Mouse (Mus musculus) midbrain, embryonic 13.5 days (tissue): ENCODE results near the gene Trim41. TPM values are rescaled to one million over a fixed set of nuclear protein-coding genes. Genes with fewer than 3 reads are reported as not detected.
A peak's percentile ranks its signal among the peaks of the same experiment; 100 is the strongest.
"Not testable (repeated sequence)": the region's sequence is repeated elsewhere in the genome, so short reads cannot be mapped to it uniquely, and the experiment has no call there.

Experiments
- ATAC-seq: fragments of 200-750 bp; cut with Nextera tagmentation; 2 replicates; pipeline ENCODE4 v1.8.0; 2017; ENCODE audit warnings: mild to moderate bottlenecking, moderate TSS enrichment, moderate library complexity
- H3K27ac ChIP-seq: fragments of 300-500 bp; sonication (generic); 2 replicates; pipeline ENCODE4 v1.5.1; 2015; ENCODE audit warnings: inconsistent platforms, mild to moderate bottlenecking, moderate library complexity
- H3K27me3 ChIP-seq: fragments of 300-500 bp; sonication (generic); 2 replicates; pipeline ENCODE4 v1.6.1; 2015; ENCODE audit warnings: mild to moderate bottlenecking, inconsistent platforms
- H3K36me3 ChIP-seq: fragments of 300-500 bp; sonication (generic); 2 replicates; pipeline ENCODE4 v1.6.1; 2015; ENCODE audit warnings: mild to moderate bottlenecking, inconsistent platforms
- H3K4me1 ChIP-seq: fragments of 300-500 bp; sonication (generic); replicated peaks from 2 replicates; pipeline ENCODE4 v1.6.1; 2015; ENCODE audit warnings: inconsistent platforms
- H3K4me2 ChIP-seq: fragments of 300-500 bp; sonication (generic); replicated peaks from 2 replicates; pipeline ENCODE4 v1.6.1; 2015; ENCODE audit warnings: moderate library complexity, mild to moderate bottlenecking, inconsistent platforms
- H3K4me3 ChIP-seq: fragments of 300-500 bp; sonication (generic); replicated peaks from 2 replicates; pipeline ENCODE4 v1.5.1; 2015; ENCODE audit warnings: mild to moderate bottlenecking, inconsistent platforms
- H3K9ac ChIP-seq: fragments of 300-500 bp; sonication (generic); replicated peaks from 2 replicates; pipeline ENCODE4 v1.6.1; 2015; ENCODE audit warnings: mild to moderate bottlenecking, inconsistent platforms
- H3K9me3 ChIP-seq: fragments of 300-500 bp; sonication (generic); 2 replicates; pipeline ENCODE4 v1.6.1; 2016; ENCODE audit warnings: mild to moderate bottlenecking, inconsistent platforms
- WGBS: fragments of 180-500 bp; shearing (Covaris S2); methylation state at CpG from one replicate; pipeline ENCODE4 v1.1.7; 2015; 5-methylcytosine and 5-hydroxymethylcytosine counted together
- polyA plus RNA-seq: library from polyadenylated mRNA; unstranded; fragments of >200 nt; fragmentation: Nextera tagmentation; extraction: Ambion mirVana; gene quantifications from 2 replicates; pipeline ENCODE4 v1.2.1, GENCODE M21; 2015

Trim41 gene
- polyA plus RNA-seq, 1 experiment from 2014 or later: 7.0 TPM

GRCm38 (mm10) chr11:48821299-48821698 is 4.1 kb upstream of the Trim41 start:
- not testable (repeated sequence) for H3K9ac ChIP-seq, ATAC-seq, H3K36me3 ChIP-seq, H3K4me3 ChIP-seq, H3K4me2 ChIP-seq, H3K27ac ChIP-seq, H3K9me3 ChIP-seq
- Histone ChIP-seq H3K27me3 (peaks cover 29% of the 10 kb centered on the region), H3K4me1 (peaks cover 16% of the 10 kb centered on the region)
- 84% methylated on average over 14 of the region's 14 CpGs for whole genome bisulfite sequencing

- H3K9me3 ChIP-seq: no peaks in the 10 kb centered on the region
- ATAC-seq: no peak
- peaks cover 29% of the 10 kb centered on the region for H3K27me3 ChIP-seq
- no peak overlapping the region for H3K27ac ChIP-seq
- no peak overlapping the region for H3K9ac ChIP-seq
- H3K4me2 ChIP-seq: no peak overlapping the region
- peaks cover 5% of the 10 kb centered on the region; the same call in 1 of the 2 replicates for H3K36me3 ChIP-seq
- H3K4me3 ChIP-seq: no peak overlapping the region
- H3K4me1 ChIP-seq: peaks cover 26% of the 10 kb centered on the region
These were observed 3.1 kb upstream of the Trim41 start for GRCm38 (mm10) chr11:48820308-48820674.

- Histone ChIP-seq H3K4me3 (no peak overlapping the region), H3K4me1 (peaks cover 31% of the 10 kb centered on the region), H3K9ac (no peak overlapping the region), H3K36me3 (peaks cover 5% of the 10 kb centered on the region; the same call in 1 of the 2 replicates), H3K27me3 (peaks cover 25% of the 10 kb centered on the region), H3K9me3 (no peaks in the 10 kb centered on the region), H3K4me2 (no peak overlapping the region), H3K27ac (no peak overlapping the region)
- WGBS: 84% methylated on average over 7 of the region's 7 CpGs
- ATAC-seq: no peak
These were observed 2.6 kb upstream of the Trim41 start for GRCm38 (mm10) chr11:48819614-48820307.

GRCm38 (mm10) chr11:48818346-48818745 is 1.2 kb upstream of the Trim41 start:
- H3K4me3 ChIP-seq: peak overlapping the region; percentile 74
- H3K4me1 ChIP-seq: peaks cover 31% of the 10 kb centered on the region
- H3K36me3 ChIP-seq: peaks cover 6% of the 10 kb centered on the region; the same call in 1 of the 2 replicates
- H3K9me3 ChIP-seq: no peaks in the 10 kb centered on the region
- H3K27me3 ChIP-seq: peaks cover 12% of the 10 kb centered on the region
- peak overlapping the region; percentile 83 for H3K9ac ChIP-seq
- H3K27ac ChIP-seq: no peak overlapping the region; the same call in 1 of the 2 replicates
- H3K4me2 ChIP-seq: peak overlapping the region; percentile 86
- ATAC-seq: no peak
- under 1% methylated on average over 16 of the region's 16 CpGs for WGBS

- 7% methylated on average over 9 of the region's 9 CpGs for WGBS
- peaks cover 11% of the 10 kb centered on the region; the same call in 1 of the 2 replicates for H3K36me3 ChIP-seq
- ATAC-seq: peak; percentile 7
These were observed 641 bp upstream of the Trim41 start for GRCm38 (mm10) chr11:48817794-48818193.

GRCm38 (mm10) chr11:48816281-48816781 is 822 bp downstream of the Trim41 start:
- Histone ChIP-seq H3K4me3 (peak overlapping the region; percentile 74), H3K27me3 (no peaks in the 10 kb centered on the region), H3K27ac (peak overlapping the region; percentile 76), H3K36me3 (peaks cover 25% of the 10 kb centered on the region), H3K9ac (peak overlapping the region; percentile 83), H3K9me3 (no peaks in the 10 kb centered on the region), H3K4me1 (peaks cover 30% of the 10 kb centered on the region), H3K4me2 (peak overlapping the region; percentile 86)
- ATAC-seq: peak; percentile 78
- 3% methylated on average over 21 of the region's 23 CpGs for WGBS

More at GRCm38 (mm10) chr11:48817794-48818193, 641 bp upstream of the Trim41 start:
- Histone ChIP-seq H3K27me3 (peaks cover 10% of the 10 kb centered on the region; the same call in 1 of the 2 replicates), H3K4me1 (peaks cover 30% of the 10 kb centered on the region), H3K27ac (peak overlapping the region; percentile 95), H3K4me2 (peak overlapping the region; percentile 86), H3K9me3 (no peaks in the 10 kb centered on the region), H3K9ac (peak overlapping the region; percentile 83), H3K4me3 (peak overlapping the region; percentile 74)

- ATAC-seq: no peak
- Histone ChIP-seq H3K4me3 (peak overlapping the region; percentile 74), H3K27me3 (no peaks in the 10 kb centered on the region), H3K9ac (peak overlapping the region; percentile 83), H3K4me1 (peaks cover 30% of the 10 kb centered on the region), H3K36me3 (peaks cover 30% of the 10 kb centered on the region), H3K9me3 (no peaks in the 10 kb centered on the region), H3K4me2 (peak overlapping the region; percentile 86), H3K27ac (no peak overlapping the region)
- 76% methylated on average over 16 of the region's 16 CpGs for WGBS
These were observed 1.3 kb downstream of the Trim41 start for GRCm38 (mm10) chr11:48815851-48816250.

GRCm38 (mm10) chr11:48813782-48814181 is 3.4 kb downstream of the Trim41 start:
- no peak overlapping the region for H3K9ac ChIP-seq
- H3K4me2 ChIP-seq: no peak overlapping the region
- no peak overlapping the region for H3K4me3 ChIP-seq
- peaks cover 51% of the 10 kb centered on the region for H3K36me3 ChIP-seq
- no peak for ATAC-seq
- no peak overlapping the region for H3K27ac ChIP-seq
- H3K9me3 ChIP-seq: no peaks in the 10 kb centered on the region
- peaks cover 30% of the 10 kb centered on the region for H3K4me1 ChIP-seq
- H3K27me3 ChIP-seq: no peaks in the 10 kb centered on the region

- peaks cover 16% of the 10 kb centered on the region for H3K4me1 ChIP-seq
These were observed 7.0 kb downstream of the Trim41 start for GRCm38 (mm10) chr11:48810142-48810541.

GRCm38 (mm10) chr11:48809434-48809830 is 7.7 kb downstream of the Trim41 start:
- Histone ChIP-seq H3K4me3 (no peak overlapping the region), H3K4me2 (no peak overlapping the region), H3K36me3 (peaks cover 88% of the 10 kb centered on the region), H3K27ac (no peak overlapping the region), H3K9me3 (no peaks in the 10 kb centered on the region), H3K27me3 (no peaks in the 10 kb centered on the region), H3K9ac (no peak overlapping the region), H3K4me1 (peaks cover 9% of the 10 kb centered on the region)
- 75% methylated on average over 4 of the region's 4 CpGs for WGBS
- no peak for ATAC-seq

More at GRCm38 (mm10) chr11:48810142-48810541, 7.0 kb downstream of the Trim41 start:
- H3K27me3 ChIP-seq: no peaks in the 10 kb centered on the region
- 89% methylated on average over 2 of the region's 2 CpGs for WGBS
- H3K36me3 ChIP-seq: peaks cover 81% of the 10 kb centered on the region
- no peak for ATAC-seq
- H3K27ac ChIP-seq: no peak overlapping the region
- H3K4me2 ChIP-seq: no peak overlapping the region
- H3K9me3 ChIP-seq: no peaks in the 10 kb centered on the region
- no peak overlapping the region for H3K4me3 ChIP-seq
- H3K9ac ChIP-seq: no peak overlapping the region

GRCm38 (mm10) chr11:48808737-48809433 is 8.3 kb downstream of the Trim41 start:
- Histone ChIP-seq H3K9ac (no peak overlapping the region), H3K27ac (0 out of 2 replicates have a peak overlapping the region, but pooled peaks have one; percentile 21), H3K4me2 (no peak overlapping the region), H3K4me1 (peaks cover 5% of the 10 kb centered on the region), H3K27me3 (no peaks in the 10 kb centered on the region), H3K36me3 (peaks cover 94% of the 10 kb centered on the region), H3K9me3 (no peaks in the 10 kb centered on the region), H3K4me3 (no peak overlapping the region)
- WGBS: 67% methylated on average over 16 of the region's 16 CpGs
- ATAC-seq: no peak

- peaks cover 99% of the 10 kb centered on the region for H3K36me3 ChIP-seq
- H3K27ac ChIP-seq: no peak overlapping the region
- no peak overlapping the region for H3K4me3 ChIP-seq
- ATAC-seq: no peak
- 0 out of 2 replicates have a peak, but pooled peaks cover 2% of the 10 kb centered on the region for H3K4me1 ChIP-seq
- no peaks in the 10 kb centered on the region for H3K9me3 ChIP-seq
- no peak overlapping the region for H3K4me2 ChIP-seq
- H3K27me3 ChIP-seq: no peaks in the 10 kb centered on the region
- no peak overlapping the region for H3K9ac ChIP-seq
These were observed 8.9 kb downstream of the Trim41 start for GRCm38 (mm10) chr11:48808304-48808646.
